Mouse (Mus musculus) thymus, postnatal 25 days (tissue): ENCODE data around the gene Aim2.
"Not testable (repeated sequence)": the region's sequence is repeated elsewhere in the genome, so short reads cannot be mapped to it uniquely, and the experiment has no call there.

Experiments
- DNase-seq: peaks from one replicate; pipeline ENCODE4 v3.0.0; 2022

The Aim2 gene

GRCm38 (mm10) chr1:173480399-173481181 lies 129.9 kb downstream of the Aim2 start:
- DNase-seq: not testable (repeated sequence)

- not testable (repeated sequence) for DNase-seq
These were observed 130.5 kb downstream of the Aim2 start for GRCm38 (mm10) chr1:173481182-173481574.

- DNase-seq: peak; percentile 43
These were observed 140.3 kb downstream of the Aim2 start, which contains the start of gene Ifi206 for GRCm38 (mm10) chr1:173490812-173491480. Gene Ifi206, minus strand, starts transcription at chr1:173491041.

GRCm38 (mm10) chr1:173491483-173491882 lies 140.8 kb downstream of the Aim2 start:
- not testable (repeated sequence) for DNase-seq

GRCm38 (mm10) chr1:173510595-173510994 lies 159.9 kb downstream of the Aim2 start:
- DNase-seq: not testable (repeated sequence)
